Mouse (Mus musculus): ENCODE results near the gene Fam196b.

- no peak for TF ChIP-seq CTCF (IDR thresholded peaks at IDR 0.05; ENCODE audit: low read depth)
- no peak for TF ChIP-seq EP300 (optimal IDR thresholded peaks at IDR 0.05)
Measured at GRCm38 (mm10) chr11:34383501-34383900, 68.9 kb downstream of the Fam196b start.
